Mouse (Mus musculus): ENCODE measurements at regions not wholly inside any gene's neighbourhood (a gene's known extent, or its start where the extent isn't known, plus 50 kb on each side); places are given as distances from the start of the nearest gene placed in this dataset.

DNA sequence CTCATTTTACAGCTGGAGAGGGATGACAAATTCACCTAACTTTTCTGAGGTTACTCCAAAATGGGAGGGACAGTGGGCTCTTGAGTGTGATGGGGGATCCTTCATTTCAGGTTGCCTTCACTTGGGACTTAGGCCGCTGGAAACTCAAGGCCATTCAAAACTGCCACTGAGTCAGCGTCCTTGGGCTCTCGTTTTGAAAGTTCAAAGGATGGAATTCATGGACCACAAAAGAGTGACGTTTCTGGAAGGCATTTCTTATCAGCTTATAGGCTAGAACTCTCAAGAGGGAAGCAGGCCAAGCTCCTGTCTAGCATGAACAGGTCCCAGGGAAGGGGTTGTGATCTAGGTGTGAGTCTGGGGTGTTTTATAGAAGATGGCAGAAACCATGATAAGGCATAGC is 233.3 kb downstream of the Csl start:
- no peak for TF ChIP-seq CTCF (IDR thresholded peaks at IDR 0.05; ENCODE audit: control insufficient read depth, insufficient read depth, insufficient replicate concordance, low read depth, low read length)
- no peak for TF ChIP-seq POLR2A (IDR thresholded peaks at IDR 0.05; ENCODE audit: control insufficient read depth, low read depth, low read length)
